Mouse (Mus musculus): ENCODE measurements at regions not wholly inside any gene's neighbourhood (a gene's known extent, or its start where the extent isn't known, plus 50 kb on each side); places are given as distances from the start of the nearest gene placed in this dataset.

GRCm38 (mm10) chr11:18558665-18559064 lies 460.1 kb downstream of the Meis1 start:
- TF ChIP-seq CTCF (IDR thresholded peaks at IDR 0.05; ENCODE audit: extremely low read depth, insufficient read length, insufficient replicate concordance, low read depth, low read length) (no peak), POLR2A (IDR thresholded peaks at IDR 0.05; ENCODE audit: low read depth, low read length) (no peak)
